Mouse (Mus musculus): ENCODE measurements at regions not wholly inside any gene's neighbourhood (a gene's known extent, or its start where the extent isn't known, plus 50 kb on each side); places are given as distances from the start of the nearest gene placed in this dataset.

DNA sequence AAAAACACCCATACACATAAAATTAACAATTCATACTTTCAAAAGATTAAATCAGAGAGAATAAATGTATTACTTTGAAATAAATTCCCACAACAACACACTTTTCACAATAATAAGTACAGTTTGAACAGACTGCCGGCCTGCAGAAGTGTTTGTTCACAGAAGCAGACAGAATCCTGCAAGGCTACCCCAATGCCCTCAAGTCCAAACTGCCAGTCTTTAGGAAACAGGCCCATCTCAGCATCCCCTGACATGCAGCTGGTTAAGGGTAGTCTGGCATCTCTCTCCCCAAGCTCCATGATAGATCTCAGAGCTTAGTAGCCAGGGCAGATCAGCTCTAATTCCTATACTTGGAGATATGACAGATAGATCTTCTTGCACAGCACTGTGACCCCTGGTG, 178.5 kb upstream of the Rreb1 start:
- TF ChIP-seq CTCF (IDR thresholded peaks at IDR 0.05; ENCODE audit: low read depth), result no peak
- no peak for TF ChIP-seq EP300 (optimal IDR thresholded peaks at IDR 0.05)

All from stomach, postnatal 0 days (tissue).